Mouse (Mus musculus): Measurements from ENCODE around the gene Ppara.

Gene Ppara

GRCm38 (mm10) chr15:85734571-85735033 lies at the start of gene Ppara:
Ppara (plus strand) TSS chr15:85734983.
- DNase-seq (ENCODE audit: low read depth, low spot score): no peak

- no peak for DNase-seq (ENCODE audit: low read depth, low spot score)
Measured at GRCm38 (mm10) chr15:85686641-85687395, 48.0 kb upstream of the Ppara start.

GRCm38 (mm10) chr15:85687630-85688410 lies 47.0 kb upstream of the Ppara start:
- DNase-seq (ENCODE audit: low read depth, low spot score): no peak

GRCm38 (mm10) chr15:85688734-85689133 lies 46.0 kb upstream of the Ppara start:
- DNase-seq (ENCODE audit: low read depth, low spot score): no peak

GRCm38 (mm10) chr15:85689523-85689922 lies 45.3 kb upstream of the Ppara start:
- no peak for DNase-seq (ENCODE audit: low read depth, low spot score)

- DNase-seq (ENCODE audit: low read depth, low spot score): no peak
Measured at GRCm38 (mm10) chr15:85690058-85690457, 44.7 kb upstream of the Ppara start.

GRCm38 (mm10) chr15:85690875-85691274 lies 43.9 kb upstream of the Ppara start:
- DNase-seq (ENCODE audit: low read depth, low spot score): no peak

GRCm38 (mm10) chr15:85693115-85693514 lies 41.7 kb upstream of the Ppara start:
- DNase-seq (ENCODE audit: low read depth, low spot score): no peak

- DNase-seq (ENCODE audit: low read depth, low spot score): no peak
Measured at GRCm38 (mm10) chr15:85693819-85694218, 41.0 kb upstream of the Ppara start.

- DNase-seq (ENCODE audit: low read depth, low spot score): no peak
Measured at GRCm38 (mm10) chr15:85694379-85694778, 40.4 kb upstream of the Ppara start.

GRCm38 (mm10) chr15:85695304-85695703 lies 39.5 kb upstream of the Ppara start:
- no peak for DNase-seq (ENCODE audit: low read depth, low spot score)

- DNase-seq (ENCODE audit: low read depth, low spot score): no peak
Measured at GRCm38 (mm10) chr15:85698345-85699034, 36.3 kb upstream of the Ppara start.

GRCm38 (mm10) chr15:85699452-85699851 lies 35.3 kb upstream of the Ppara start:
- no peak for DNase-seq (ENCODE audit: low read depth, low spot score)

GRCm38 (mm10) chr15:85699862-85700501 lies 34.8 kb upstream of the Ppara start:
- no peak for DNase-seq (ENCODE audit: low read depth, low spot score)

- no peak for DNase-seq (ENCODE audit: low read depth, low spot score)
Measured at GRCm38 (mm10) chr15:85700716-85701115, 34.1 kb upstream of the Ppara start.

- no peak for DNase-seq (ENCODE audit: low read depth, low spot score)
Measured at GRCm38 (mm10) chr15:85701128-85701930, 33.5 kb upstream of the Ppara start.

- no peak for DNase-seq (ENCODE audit: low read depth, low spot score)
Measured at GRCm38 (mm10) chr15:85702411-85702951, 32.3 kb upstream of the Ppara start.

GRCm38 (mm10) chr15:85703194-85703641 lies 31.6 kb upstream of the Ppara start:
- no peak for DNase-seq (ENCODE audit: low read depth, low spot score)

GRCm38 (mm10) chr15:85703858-85704257 lies 30.9 kb upstream of the Ppara start:
- DNase-seq (ENCODE audit: low read depth, low spot score): no peak

GRCm38 (mm10) chr15:85704341-85705012 lies 30.3 kb upstream of the Ppara start:
- no peak for DNase-seq (ENCODE audit: low read depth, low spot score)

Measured in embryo, embryonic 11.5 days (tissue).